Mouse (Mus musculus) neural tube, embryonic 14.5 days (tissue): ENCODE results near the gene Wfikkn1. TPM values are rescaled to one million over a fixed set of nuclear protein-coding genes. Genes with fewer than 3 reads are reported as not detected.

Experiments
- ATAC-seq: fragments of 200-750 bp; cut with Nextera tagmentation; 2 replicates; pipeline ENCODE4 v1.8.0; 2017; ENCODE audit warnings: low read depth, mild to moderate bottlenecking, moderate TSS enrichment, moderate library complexity
- H3K27ac ChIP-seq: fragments of 300-500 bp; sonication (generic); 2 replicates; pipeline ENCODE4 v1.5.1; 2014; ENCODE audit warnings: low read depth, mild to moderate bottlenecking, control low read depth, low read length, moderate library complexity, mixed read lengths
- H3K27me3 ChIP-seq: fragments of 300-500 bp; sonication (generic); 2 replicates; pipeline ENCODE4 v1.6.1; 2014; ENCODE audit warnings: low read length; ENCODE audit not compliant: control insufficient read depth, insufficient read depth
- H3K36me3 ChIP-seq: fragments of 300-500 bp; sonication (generic); 2 replicates; pipeline ENCODE4 v1.6.1; 2014; ENCODE audit warnings: low read length, mixed read lengths; ENCODE audit not compliant: control insufficient read depth, insufficient read depth
- H3K4me1 ChIP-seq: fragments of 300-500 bp; sonication (generic); 2 replicates; pipeline ENCODE4 v1.6.1; 2014; ENCODE audit warnings: low read length; ENCODE audit not compliant: control insufficient read depth, insufficient read depth
- H3K4me2 ChIP-seq: fragments of 300-500 bp; sonication (generic); 2 replicates; pipeline ENCODE4 v1.6.1; 2014; ENCODE audit warnings: mild to moderate bottlenecking, low read depth, low read length, control low read depth
- H3K4me3 ChIP-seq: fragments of 300-500 bp; sonication (generic); 2 replicates; pipeline ENCODE4 v1.5.1; 2014; ENCODE audit warnings: low read depth, low read length, control low read depth, mixed read lengths
- H3K9ac ChIP-seq: fragments of 300-500 bp; sonication (generic); replicated peaks from 2 replicates; pipeline ENCODE4 v1.6.1; 2014; ENCODE audit warnings: low read depth, mild to moderate bottlenecking, control low read depth, low read length, mixed read lengths
- H3K9me3 ChIP-seq: fragments of 300-500 bp; sonication (generic); 2 replicates; pipeline ENCODE4 v1.6.1; 2016; ENCODE audit warnings: low read length; ENCODE audit not compliant: control insufficient read depth
- WGBS: fragments of 180-500 bp; shearing (Covaris S2); extraction: QIAGEN DNeasy Blood & Tissue Kit; methylation state at CpG from one replicate; pipeline ENCODE4 v1.1.7; 2014; 5-methylcytosine and 5-hydroxymethylcytosine counted together
- polyA plus RNA-seq: library from polyadenylated mRNA; unstranded; fragments of >200 nt; fragmentation: Nextera tagmentation; extraction: Ambion mirVana; gene quantifications from 2 replicates; pipeline ENCODE4 v1.2.1, GENCODE M21; 2014

Gene Wfikkn1
- polyA plus RNA-seq, 1 experiment from 2014 or later: 0.67 TPM

DNA sequence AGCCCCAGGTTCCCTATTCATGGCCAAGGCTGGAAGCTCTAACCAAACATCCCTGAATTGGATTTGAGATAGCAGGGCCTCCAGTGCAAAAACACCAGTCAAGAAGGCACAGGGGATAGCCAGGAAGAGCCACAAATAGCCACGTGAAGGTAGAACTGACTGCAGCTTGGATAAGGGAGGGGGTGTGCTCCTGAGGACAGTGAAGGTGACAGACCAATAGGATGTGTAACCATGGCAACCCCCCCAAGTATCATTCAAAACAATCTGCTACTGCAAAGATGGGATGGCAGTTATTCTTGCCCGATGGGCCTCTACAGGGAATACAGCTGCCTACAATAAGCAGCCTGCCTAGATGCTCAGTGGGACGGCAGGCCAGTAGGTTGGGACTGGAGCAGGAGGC, 43.1 kb downstream of the Wfikkn1 start:
- Histone ChIP-seq H3K4me1 (peaks cover 42% of the 10 kb centered on the region), H3K4me2 (peak overlapping the region; percentile 72), H3K9me3 (no peaks in the 10 kb centered on the region), H3K36me3 (peaks cover 28% of the 10 kb centered on the region), H3K27ac (peak overlapping the region; percentile 83), H3K27me3 (no peaks in the 10 kb centered on the region), H3K4me3 (0 out of 2 replicates have a peak overlapping the region, but pooled peaks have one; percentile 38), H3K9ac (no peak overlapping the region)
- WGBS: 18% methylated on average over 3 of the region's 3 CpGs
- ATAC-seq: no peak

DNA sequence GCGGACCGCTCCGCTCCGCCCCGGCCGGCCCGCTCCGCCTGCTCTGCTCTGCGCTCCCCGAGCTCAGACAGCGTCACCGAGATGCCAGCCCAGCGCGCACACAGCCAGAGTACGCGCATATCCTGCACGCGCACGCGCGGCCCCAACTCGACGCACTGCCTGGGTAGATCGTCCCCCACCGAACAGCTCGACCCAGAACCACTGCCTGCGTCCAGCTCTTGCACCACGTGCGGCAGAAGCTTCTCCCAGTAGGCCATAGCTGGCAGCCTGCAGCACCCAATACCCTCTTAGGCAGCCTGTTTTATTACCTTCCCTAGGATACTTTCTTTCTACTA, 43.6 kb downstream of the Wfikkn1 start, which contains the start of gene Rhbdl1:
Gene Rhbdl1, minus strand, starts transcription at position 220 of the 335 bp plus-strand sequence.
- Histone ChIP-seq H3K9ac (peak within 1 kb of the TSS; percentile 73), H3K4me2 (peak within 1 kb of the TSS; percentile 72), H3K9me3 (no peaks in the 10 kb centered on the region), H3K4me3 (peak within 1 kb of the TSS; percentile 38), H3K27me3 (no peaks in the 10 kb centered on the region), H3K4me1 (peaks cover 42% of the 10 kb centered on the region), H3K27ac (peak within 1 kb of the TSS; percentile 83), H3K36me3 (peaks cover 26% of the 10 kb centered on the region)
- ATAC-seq: peak; percentile 19; the same call in 1 of the 2 replicates
- WGBS: 2% methylated on average over 26 of the region's 29 CpGs

DNA sequence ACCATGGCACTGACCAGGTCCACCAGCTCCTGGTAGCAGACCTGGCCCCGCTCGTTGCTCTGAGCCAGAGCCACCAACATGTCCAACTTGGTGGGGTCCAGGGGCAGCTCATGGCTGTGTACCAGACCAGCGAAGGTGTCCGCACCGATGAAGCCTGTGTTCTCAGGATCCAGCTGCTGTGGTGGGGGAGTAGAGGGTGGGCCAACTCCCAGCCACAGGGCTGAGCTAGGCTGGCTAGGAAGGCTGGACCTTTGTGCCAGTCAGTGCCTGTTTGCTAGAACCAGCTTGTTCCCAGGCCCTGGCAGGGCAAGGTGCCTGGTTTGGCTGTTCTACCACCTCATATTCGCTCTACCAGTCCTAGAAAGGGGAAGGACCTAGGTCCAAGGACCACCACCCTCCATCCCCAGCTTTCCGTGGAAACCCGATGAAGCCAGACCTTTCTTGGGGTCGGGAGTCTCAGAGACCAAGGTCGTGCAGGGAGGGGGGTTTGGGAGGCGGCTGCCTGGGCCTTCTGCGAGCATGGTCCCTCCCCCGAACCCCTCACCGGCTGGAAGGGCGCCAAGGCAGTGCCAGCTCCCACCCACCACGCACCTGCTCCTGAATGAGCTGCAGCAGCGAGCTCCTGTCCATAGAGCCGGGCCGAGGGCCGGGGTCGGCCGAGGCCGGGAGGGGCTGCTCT, 44.1 kb downstream of the Wfikkn1 start:
- H3K4me1 ChIP-seq: peaks cover 48% of the 10 kb centered on the region
- no peak for ATAC-seq
- 20% methylated on average over 23 of the region's 23 CpGs for WGBS
- H3K36me3 ChIP-seq: peaks cover 22% of the 10 kb centered on the region
- H3K4me2 ChIP-seq: peak overlapping the region; percentile 72
- no peaks in the 10 kb centered on the region for H3K9me3 ChIP-seq
- H3K9ac ChIP-seq: peak overlapping the region; percentile 73
- peak overlapping the region; percentile 83 for H3K27ac ChIP-seq
- H3K4me3 ChIP-seq: peak overlapping the region; percentile 38
- H3K27me3 ChIP-seq: no peaks in the 10 kb centered on the region

DNA sequence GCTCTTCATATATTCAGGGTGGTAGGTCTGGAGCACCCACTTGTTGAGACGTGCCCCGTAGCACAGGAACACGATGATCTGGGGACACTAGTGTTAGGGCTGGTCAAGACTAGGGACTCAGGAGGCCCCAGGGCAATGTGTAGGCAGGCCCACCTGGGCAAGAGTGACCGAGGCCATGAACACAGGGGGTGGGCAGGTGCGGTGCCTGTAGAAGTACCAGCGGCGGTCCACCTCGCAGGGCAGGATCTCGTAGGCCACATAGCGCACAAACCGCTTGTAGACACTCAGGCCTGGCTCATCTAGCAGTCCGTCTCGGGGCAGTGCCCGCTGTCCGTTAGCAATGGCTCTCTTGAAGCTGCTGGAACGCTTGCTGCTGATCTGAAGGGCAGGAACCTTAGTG, 44.8 kb downstream of the Wfikkn1 start:
- Histone ChIP-seq H3K27ac (no peak overlapping the region), H3K36me3 (peaks cover 22% of the 10 kb centered on the region), H3K9ac (peak overlapping the region; percentile 73; the same call in 1 of the 2 replicates), H3K4me2 (peak overlapping the region; percentile 72), H3K4me3 (0 out of 2 replicates have a peak overlapping the region, but pooled peaks have one; percentile 9), H3K4me1 (peaks cover 55% of the 10 kb centered on the region), H3K9me3 (no peaks in the 10 kb centered on the region), H3K27me3 (no peaks in the 10 kb centered on the region)
- WGBS: 94% methylated on average over 16 of the region's 16 CpGs
- no peak for ATAC-seq

DNA sequence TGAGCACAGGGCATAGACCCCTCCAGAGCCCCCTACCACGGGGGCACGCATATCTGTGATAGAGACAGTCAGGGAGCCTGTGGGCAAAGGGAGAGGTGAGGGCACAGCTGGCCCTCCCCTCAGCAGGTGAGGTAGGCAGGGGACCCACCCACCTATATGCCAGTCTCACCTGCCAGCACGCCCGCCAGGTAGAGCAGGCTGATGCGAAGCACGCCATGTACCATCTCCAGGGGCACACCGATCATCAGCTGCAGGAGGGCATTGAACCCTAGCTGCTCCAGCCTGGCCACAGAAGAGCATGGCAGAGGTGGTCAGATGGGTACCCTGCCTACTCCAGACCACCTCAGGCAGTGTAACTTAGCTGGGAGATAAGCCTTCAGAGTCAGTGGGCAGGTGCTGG, 45.4 kb downstream of the Wfikkn1 start:
- H3K36me3 ChIP-seq: peaks cover 22% of the 10 kb centered on the region
- ATAC-seq: no peak
- H3K9me3 ChIP-seq: no peaks in the 10 kb centered on the region
- peaks cover 59% of the 10 kb centered on the region for H3K4me1 ChIP-seq
- H3K4me3 ChIP-seq: 0 out of 2 replicates have a peak overlapping the region, but pooled peaks have one; percentile 9
- H3K27ac ChIP-seq: no peak overlapping the region
- 95% methylated on average over 7 of the region's 7 CpGs for WGBS
- no peaks in the 10 kb centered on the region for H3K27me3 ChIP-seq
- H3K9ac ChIP-seq: no peak overlapping the region
- peak overlapping the region; percentile 90 for H3K4me2 ChIP-seq

DNA sequence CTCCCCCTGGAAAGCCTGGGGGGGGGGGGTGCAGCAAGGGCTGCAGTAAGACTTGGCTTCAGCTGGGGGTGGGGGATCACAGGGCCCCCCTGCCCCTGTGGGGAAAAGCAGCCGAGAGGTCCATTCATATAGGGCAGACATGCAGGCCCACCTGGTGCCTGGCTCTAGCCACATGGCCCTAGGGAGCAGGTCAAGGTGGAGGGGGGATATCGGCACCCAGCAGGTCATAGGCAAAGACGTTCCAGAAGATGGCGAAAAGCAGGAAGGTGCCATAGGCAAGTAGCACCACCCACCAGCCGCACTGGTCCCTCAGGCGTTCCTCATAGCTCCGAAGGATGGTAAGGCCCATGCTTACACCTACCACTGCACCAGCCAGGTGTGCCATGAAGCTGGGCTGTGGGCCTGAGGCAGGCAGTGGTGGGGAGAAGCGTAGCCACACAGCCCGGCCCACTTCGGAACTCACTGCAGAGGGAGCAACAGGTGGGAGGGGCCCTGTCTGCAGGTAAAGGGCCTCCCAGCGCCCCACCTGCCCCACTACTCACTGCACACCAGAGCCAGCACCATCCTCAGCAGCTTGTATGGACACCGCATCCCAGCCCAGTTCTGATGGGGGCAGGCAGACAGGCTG, 45.9 kb downstream of the Wfikkn1 start:
- no peak overlapping the region for H3K27ac ChIP-seq
- peaks cover 20% of the 10 kb centered on the region for H3K36me3 ChIP-seq
- 93% methylated on average over 12 of the region's 12 CpGs for WGBS
- H3K27me3 ChIP-seq: no peaks in the 10 kb centered on the region
- no peaks in the 10 kb centered on the region for H3K9me3 ChIP-seq
- H3K4me1 ChIP-seq: peaks cover 64% of the 10 kb centered on the region
- H3K4me2 ChIP-seq: peak overlapping the region; percentile 90
- H3K9ac ChIP-seq: peak overlapping the region; percentile 76
- H3K4me3 ChIP-seq: peak overlapping the region; percentile 82; the same call in 1 of the 2 replicates
- ATAC-seq: no peak

DNA sequence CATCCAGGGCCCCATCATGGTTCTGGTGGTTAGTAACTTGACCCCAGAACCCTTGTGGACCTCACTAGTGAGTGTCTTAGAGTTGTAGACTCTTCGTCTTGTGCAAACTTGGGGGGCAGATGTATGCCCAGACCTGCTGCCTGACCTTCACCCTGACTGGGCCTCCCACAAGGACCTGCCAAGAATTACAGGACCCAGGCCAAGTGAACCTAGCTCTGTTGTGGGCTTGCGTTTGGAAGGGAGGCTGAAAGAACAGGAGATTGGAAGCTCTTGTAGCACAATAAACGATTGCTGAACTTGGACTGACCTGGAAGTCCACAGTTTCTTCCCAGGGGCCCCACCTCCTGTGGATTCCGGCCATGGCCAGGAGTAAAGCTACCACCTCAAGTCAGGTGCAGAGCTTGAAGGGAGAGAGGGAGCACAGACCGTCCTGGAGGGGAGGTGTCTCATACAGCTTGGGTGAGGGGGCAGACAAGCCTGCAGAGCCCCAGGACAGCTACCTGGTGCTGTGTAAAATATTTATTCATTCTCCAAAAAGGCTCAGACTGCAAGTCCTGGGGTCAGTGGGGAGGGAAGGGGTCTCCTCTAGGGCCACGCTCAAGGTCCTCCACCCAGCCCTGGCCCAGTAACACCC, 46.6 kb downstream of the Wfikkn1 start:
- Histone ChIP-seq H3K4me3 (peak overlapping the region; percentile 82), H3K4me2 (peak overlapping the region; percentile 90), H3K4me1 (peaks cover 69% of the 10 kb centered on the region), H3K9me3 (no peaks in the 10 kb centered on the region), H3K9ac (peak overlapping the region; percentile 76), H3K27ac (peak overlapping the region; percentile 93; the same call in 1 of the 2 replicates), H3K27me3 (no peaks in the 10 kb centered on the region), H3K36me3 (peaks cover 16% of the 10 kb centered on the region)
- no peak for ATAC-seq
- WGBS: 59% methylated on average over 6 of the region's 6 CpGs

DNA sequence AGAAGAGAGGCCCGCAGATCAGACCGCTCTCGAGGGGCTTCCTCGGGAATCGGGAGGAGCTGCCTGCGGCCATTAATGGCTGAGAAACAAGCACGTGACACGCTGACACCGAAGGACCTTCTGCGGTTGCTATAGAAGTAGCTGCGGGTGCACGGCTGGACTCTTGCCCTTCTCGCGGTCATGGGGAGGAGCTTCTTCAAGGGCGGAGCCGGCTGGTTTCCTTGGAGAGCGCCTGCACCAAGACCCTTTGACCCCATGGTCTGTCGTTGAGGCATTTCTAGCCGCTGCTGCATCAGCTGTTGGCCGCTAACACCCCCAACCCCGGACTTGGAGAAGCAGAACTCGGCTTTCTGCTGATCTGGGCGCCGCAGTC, 47.4 kb downstream of the Wfikkn1 start, which contains the start of gene Stub1:
Gene Stub1, minus strand, starts transcription at position 114 of the 373 bp plus-strand sequence.
- peak; percentile 57 for ATAC-seq
- Histone ChIP-seq H3K4me1 (peaks cover 71% of the 10 kb centered on the region), H3K9me3 (no peaks in the 10 kb centered on the region), H3K9ac (peak within 1 kb of the TSS; percentile 76), H3K36me3 (peaks cover 16% of the 10 kb centered on the region), H3K4me2 (peak within 1 kb of the TSS; percentile 90), H3K4me3 (peak within 1 kb of the TSS; percentile 82), H3K27ac (peak within 1 kb of the TSS; percentile 93), H3K27me3 (no peaks in the 10 kb centered on the region)
- under 1% methylated on average over 24 of the region's 24 CpGs for WGBS
